Comparison of ENCODE assay signal across 10 mouse cellular contexts in the genomic region with DNA sequence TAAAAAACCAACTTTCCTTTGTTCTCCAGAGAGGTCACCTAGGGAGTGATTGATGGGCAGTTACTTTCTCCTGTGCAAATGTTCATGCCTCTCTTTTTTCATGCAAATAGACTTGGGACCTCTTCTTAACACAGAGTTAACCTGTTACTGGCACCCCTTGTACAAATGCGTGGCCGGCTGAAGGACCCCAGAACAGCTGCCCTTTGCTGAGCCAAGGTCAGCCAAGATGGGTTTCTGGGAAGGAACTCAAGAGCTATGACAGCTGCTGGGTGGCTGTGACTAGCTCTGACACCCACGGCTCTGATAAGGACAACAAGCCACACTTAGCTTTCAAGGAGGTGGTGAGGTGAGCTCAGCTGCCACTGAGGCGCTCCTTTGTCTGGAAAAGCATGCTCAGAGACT.
DNase-seq lines count a peak whose midpoint lies in the region; ATAC-seq and TF ChIP-seq lines count a peak whose summit lies in the region.
"Had no signal": no experiment of that assay in that cellular context is flagged by ENCODE, and none has a peak within 500 bp of the region (broad histone marks: within the 10 kb centered on the region; RNA-seq: fewer than 3 reads in every experiment).

No protein-coding gene starts in this region.

- H3K36me3 ChIP-seq in midbrain, embryonic 10.5 days = no peaks in the 10 kb centered on the region
- H3K36me3 ChIP-seq in midbrain, postnatal 0 days (ENCODE audit: insufficient read depth, low read length) = no peaks in the 10 kb centered on the region
- no peaks in the 10 kb centered on the region for H3K36me3 ChIP-seq in hindbrain, embryonic 12.5 days
- no peaks in the 10 kb centered on the region for H3K36me3 ChIP-seq in neural tube, embryonic 13.5 days
- no peaks in the 10 kb centered on the region for H3K36me3 ChIP-seq in intestine, postnatal 0 days (ENCODE audit: control insufficient read depth, insufficient read depth)
- H3K36me3 ChIP-seq: lung, embryonic 15.5 days had no signal

- peaks cover 75% of the 10 kb centered on the region for H3K27me3 ChIP-seq in midbrain, embryonic 10.5 days (ENCODE audit: low read depth, poor library complexity, severe bottlenecking)
- H3K27me3 ChIP-seq in midbrain, postnatal 0 days (ENCODE audit: insufficient read depth, low read length) = no peaks in the 10 kb centered on the region
- H3K27me3 ChIP-seq in hindbrain, embryonic 12.5 days = peaks cover 20% of the 10 kb centered on the region
- H3K27me3 ChIP-seq in neural tube, embryonic 13.5 days = peaks cover 57% of the 10 kb centered on the region
- H3K27me3 ChIP-seq in intestine, postnatal 0 days (replicated peaks; ENCODE audit: control insufficient read depth, insufficient read depth, low read length) = 0 out of 2 replicates have a peak, but pooled peaks cover 6% of the 10 kb centered on the region

- H3K9ac ChIP-seq in midbrain, postnatal 0 days (replicated peaks; ENCODE audit: low read length, poor library complexity, severe bottlenecking) = no peak overlapping the region
- no peak overlapping the region for H3K9ac ChIP-seq in hindbrain, embryonic 12.5 days
- H3K9ac ChIP-seq in neural tube, embryonic 13.5 days = no peak overlapping the region
- no peak overlapping the region for H3K9ac ChIP-seq in intestine, postnatal 0 days (ENCODE audit: low read depth, low read length)
- H3K9ac ChIP-seq: lung, embryonic 15.5 days had no signal

- peak overlapping the region; percentile 16; the same call in 1 of the 2 replicates for H3K4me3 ChIP-seq in midbrain, embryonic 10.5 days
- no peak overlapping the region for H3K4me3 ChIP-seq in midbrain, postnatal 0 days (ENCODE audit: low read depth, low read length)
- H3K4me3 ChIP-seq in hindbrain, embryonic 12.5 days = no peak overlapping the region
- H3K4me3 ChIP-seq in neural tube, embryonic 13.5 days = no peak overlapping the region
- H3K4me3 ChIP-seq in intestine, postnatal 0 days (ENCODE audit: low read depth, low read length) = no peak overlapping the region
- H3K4me3 ChIP-seq: lung, embryonic 15.5 days had no signal

- no peaks in the 10 kb centered on the region for H3K9me3 ChIP-seq in midbrain, embryonic 10.5 days (replicated peaks)
- no peaks in the 10 kb centered on the region for H3K9me3 ChIP-seq in midbrain, postnatal 0 days (ENCODE audit: low read length)
- no peaks in the 10 kb centered on the region for H3K9me3 ChIP-seq in hindbrain, embryonic 12.5 days (replicated peaks)
- H3K9me3 ChIP-seq in neural tube, embryonic 13.5 days = no peaks in the 10 kb centered on the region
- H3K9me3 ChIP-seq in intestine, postnatal 0 days (ENCODE audit: control insufficient read depth) = no peaks in the 10 kb centered on the region
- H3K9me3 ChIP-seq: lung, embryonic 15.5 days had no signal

- peak; percentile 57 for DNase-seq in midbrain, embryonic 10.5 days (ENCODE audit: low spot score)
- no peak for DNase-seq in midbrain, postnatal 0 days (ENCODE audit: low spot score)
- peak; percentile 16 for DNase-seq in heart, adult 8-10 months (ENCODE audit: low spot score)
- DNase-seq in frontal cortex, postnatal 36 days (ENCODE audit: low spot score in 2 of 2) = no peak
- DNase-seq in spleen, postnatal 36 days (ENCODE audit: low spot score in 2 of 2) = no peak
- DNase-seq: right cerebral cortex, postnatal 4 days had no signal

- no peak overlapping the region for H3K4me2 ChIP-seq in midbrain, postnatal 0 days (ENCODE audit: low read depth, low read length, poor library complexity, severe bottlenecking)
- H3K4me2 ChIP-seq in hindbrain, embryonic 12.5 days (replicated peaks) = 0 out of 2 replicates have a peak overlapping the region, but pooled peaks have one; percentile 6
- no peak overlapping the region for H3K4me2 ChIP-seq in neural tube, embryonic 13.5 days
- no peak overlapping the region for H3K4me2 ChIP-seq in intestine, postnatal 0 days (replicated peaks; ENCODE audit: low read depth)
- H3K4me2 ChIP-seq: lung, embryonic 15.5 days had no signal

- peaks cover 55% of the 10 kb centered on the region for H3K4me1 ChIP-seq in midbrain, embryonic 10.5 days
- peaks cover 8% of the 10 kb centered on the region for H3K4me1 ChIP-seq in midbrain, postnatal 0 days (ENCODE audit: insufficient read depth, low read length)
- H3K4me1 ChIP-seq in hindbrain, embryonic 12.5 days = peaks cover 43% of the 10 kb centered on the region
- peaks cover 55% of the 10 kb centered on the region for H3K4me1 ChIP-seq in neural tube, embryonic 13.5 days (replicated peaks)
- H3K4me1 ChIP-seq in intestine, postnatal 0 days (replicated peaks; ENCODE audit: control insufficient read depth, insufficient read depth, low read length) = no peaks in the 10 kb centered on the region

- WGBS in midbrain, embryonic 10.5 days = 8% methylated on average over 4 of the region's 4 CpGs
- 24% methylated on average over 4 of the region's 4 CpGs for WGBS in midbrain, postnatal 0 days
- WGBS in hindbrain, embryonic 12.5 days = 11% methylated on average over 4 of the region's 4 CpGs
- WGBS in neural tube, embryonic 13.5 days = 12% methylated on average over 4 of the region's 4 CpGs
- 23% methylated on average over 4 of the region's 4 CpGs for WGBS in intestine, postnatal 0 days

- no peak for ATAC-seq in midbrain, postnatal 0 days (ENCODE audit: low FRiP score)
- peak; percentile 41 for ATAC-seq in hindbrain, embryonic 12.5 days (ENCODE audit: low FRiP score)
- no peak for ATAC-seq in neural tube, embryonic 13.5 days (ENCODE audit: low read depth)
- ATAC-seq in intestine, postnatal 0 days = no peak

- TF ChIP-seq CTCF in midbrain, postnatal 0 days (IDR thresholded peaks at IDR 0.05) = no peak
- TF ChIP-seq CTCF in intestine, postnatal 0 days (IDR thresholded peaks at IDR 0.05; ENCODE audit: low read depth) = no peak

- H3K27ac ChIP-seq in midbrain, embryonic 10.5 days (replicated peaks) = peak overlapping the region; percentile 79
- no peak overlapping the region for H3K27ac ChIP-seq in midbrain, postnatal 0 days (ENCODE audit: low read depth, low read length)
- H3K27ac ChIP-seq in hindbrain, embryonic 12.5 days = peak overlapping the region; percentile 68
- H3K27ac ChIP-seq in neural tube, embryonic 13.5 days (replicated peaks) = 0 out of 2 replicates have a peak overlapping the region, but pooled peaks have one; percentile 9
- H3K27ac ChIP-seq in intestine, postnatal 0 days (ENCODE audit: low read depth, low read length) = no peak overlapping the region
- H3K27ac ChIP-seq: lung, embryonic 15.5 days had no signal

Comparison
In these comparisons a context has a peak if more than half of its experiments do, and no peak if none do; other contexts are left out.
1. DNase-seq: peak in midbrain, embryonic 10.5 days (single experiment) and heart, adult 8-10 months (single experiment); none in midbrain, postnatal 0 days (single experiment), frontal cortex, postnatal 36 days (0 of 2) and spleen, postnatal 36 days (0 of 2).
2. H3K27ac ChIP-seq: peak in midbrain, embryonic 10.5 days (single experiment), hindbrain, embryonic 12.5 days (single experiment) and neural tube, embryonic 13.5 days (single experiment); none in midbrain, postnatal 0 days (single experiment) and intestine, postnatal 0 days (single experiment).